ENCODE assay signal across 8 mouse cellular contexts in genomic region chr6:35380721-35381466, GRCm38 (mm10). TPM values are rescaled to one million over a fixed set of nuclear protein-coding genes. Genes with fewer than 3 reads are reported as not detected.
DNase-seq lines count a peak whose midpoint lies in the region; ATAC-seq lines count a peak whose summit lies in the region.

No protein-coding gene starts in this region.

- peak overlapping the region; percentile 20; the same call in 1 of the 2 replicates for H3K4me2 ChIP-seq in stomach, embryonic 14.5 days (replicated peaks; ENCODE audit: low read depth, low read length)

- intact Hi-C loops in heart, postnatal 36 days (cut with DNase I) = loop anchor here (1.0 to 10.0 kb wide), 5 partner anchors 129 to 1664 kb away; no protein-coding TSS in a partner anchor

- no peak overlapping the region for H3K4me3 ChIP-seq in stomach, embryonic 14.5 days (ENCODE audit: low read depth, low read length)

- no peaks in the 10 kb centered on the region for H3K27me3 ChIP-seq in stomach, embryonic 14.5 days (ENCODE audit: control insufficient read depth, insufficient read depth, low read length)

- ATAC-seq in megakaryocyte, adult 5-6 weeks (ENCODE audit: poor library complexity, severe bottlenecking) = peak; percentile 71
- peak; percentile 71; the same call in 1 of the 2 replicates for ATAC-seq in stomach, embryonic 14.5 days (ENCODE audit: insufficient number of reproducible peaks, insufficient read depth, low FRiP score, low read depth)

- H3K4me1 ChIP-seq in stomach, embryonic 14.5 days (ENCODE audit: control insufficient read depth, insufficient read depth, low read length) = no peaks in the 10 kb centered on the region; the same call in 1 of the 2 replicates

- no peaks in the 10 kb centered on the region for H3K9me3 ChIP-seq in stomach, embryonic 14.5 days (ENCODE audit: control insufficient read depth, low read depth, low read length)

- H3K9ac ChIP-seq in stomach, embryonic 14.5 days (replicated peaks; ENCODE audit: low read depth, low read length) = no peak overlapping the region

- 23% methylated on average over 11 of the region's 11 CpGs for WGBS in large intestine, adult 2 months
- 20% methylated on average over 11 of the region's 11 CpGs for WGBS in stomach, embryonic 14.5 days

- H3K36me3 ChIP-seq in stomach, embryonic 14.5 days (ENCODE audit: control insufficient read depth, insufficient read depth, low read length) = no peaks in the 10 kb centered on the region

- DNase-seq in B cell, adult 2 months = peak; percentile 39 to 44
- peak; percentile 73 for DNase-seq in MN1 (ENCODE audit: low spot score)
- DNase-seq in embryo, embryonic 11.5 days (ENCODE audit: low read depth, low spot score) = peak; percentile 58
- DNase-seq in heart, postnatal 36 days = peak; percentile 31 to 37
- DNase-seq in large intestine, adult 2 months (ENCODE audit: low read depth, low spot score) = peak; percentile 8
- no peak for DNase-seq in urinary bladder, postnatal 25 days (ENCODE audit: low spot score)

- no peak overlapping the region for H3K27ac ChIP-seq in stomach, embryonic 14.5 days (ENCODE audit: low read length)

RNA-seq across cellular contexts. Expression of gene Fam180a, which starts 55.0 kb away (rescaled TPM):
- under 1 TPM; 0.65 to 0.92 TPM for total RNA-seq in heart, postnatal 36 days (2021)
- 0.32 and 0.47 TPM in 2 replicates for polyA plus RNA-seq in large intestine, adult 2 months (2012; rRNA removed)
- total RNA-seq in megakaryocyte, adult 5-6 weeks (2015) = not detected in 2 replicates
- total RNA-seq in megakaryocyte, adult 5-6 weeks (2017) = not detected in 2 replicates
- 2.7 and 2.9 TPM in 2 replicates for polyA plus RNA-seq in stomach, embryonic 14.5 days (2014; fragmentation: Nextera tagmentation; extraction: Ambion mirVana)
